Mouse (Mus musculus): ENCODE data around the gene Ppfibp1. TPM values are rescaled to one million over a fixed set of nuclear protein-coding genes. Genes with fewer than 3 reads are reported as not detected.

The Ppfibp1 gene
- total RNA-seq, 2 experiments from 2014 or later: 36.7 to 37.6 TPM

GRCm38 (mm10) chr6:146979115-146979744 lies 90.9 kb downstream of the Ppfibp1 start:
- DNase-seq: no peak
- intact Hi-C loops (cut with DNase I): no loop called here

GRCm38 (mm10) chr6:146979953-146980352 lies 91.7 kb downstream of the Ppfibp1 start:
- no peak for DNase-seq
- intact Hi-C loops (cut with DNase I): no loop called here

- intact Hi-C loops (cut with DNase I): no loop called here
- DNase-seq: no peak
These were observed 93.1 kb downstream of the Ppfibp1 start for GRCm38 (mm10) chr6:146981249-146981835.

DNA sequence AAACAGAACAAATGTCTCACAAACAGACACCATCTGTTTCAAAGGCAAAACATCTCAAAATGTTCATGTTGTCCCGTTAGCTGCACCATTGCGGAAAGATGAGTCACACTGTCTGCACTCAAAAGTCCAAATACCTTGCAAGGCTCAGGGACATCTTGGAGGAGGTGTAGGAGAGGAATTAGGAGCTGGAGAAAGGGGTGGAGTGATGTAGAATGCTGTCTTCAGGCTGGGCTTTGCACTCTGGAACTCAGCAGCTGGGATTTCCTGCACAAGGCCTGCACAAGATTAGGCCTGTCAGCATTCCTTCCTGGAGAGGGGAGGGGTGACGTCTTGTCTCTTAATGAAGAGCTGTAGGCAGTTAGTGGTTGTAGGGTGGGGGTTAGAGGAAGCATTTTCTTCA lies 96.3 kb downstream of the Ppfibp1 start:
- no peak for DNase-seq
- intact Hi-C loops (cut with DNase I): no loop called here

DNA sequence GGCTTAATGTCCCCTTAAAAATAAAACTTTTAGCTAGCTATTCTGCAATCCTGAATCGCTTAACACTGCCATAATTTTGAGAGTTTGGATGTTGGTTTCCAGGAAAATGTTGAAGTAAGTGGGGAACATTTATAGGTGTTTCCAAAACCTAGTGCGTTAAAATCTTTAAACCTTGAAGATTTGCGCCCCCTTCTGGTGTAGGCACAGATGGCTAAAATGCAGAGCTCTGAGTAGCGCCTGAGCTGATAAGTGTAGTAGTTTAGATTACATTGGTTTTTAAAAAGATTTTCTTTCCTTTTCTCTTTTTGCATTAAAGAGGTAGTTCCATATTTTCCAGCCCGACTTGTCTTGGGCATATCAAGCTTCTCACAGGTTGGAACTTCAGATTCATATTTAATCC lies 105.9 kb downstream of the Ppfibp1 start:
- DNase-seq: peak in 1 of 2 experiments; percentile 53
- intact Hi-C loops (cut with DNase I): loop anchor here (2.0 kb wide), 1 partner anchor 159 kb away; no protein-coding TSS in a partner anchor

DNA sequence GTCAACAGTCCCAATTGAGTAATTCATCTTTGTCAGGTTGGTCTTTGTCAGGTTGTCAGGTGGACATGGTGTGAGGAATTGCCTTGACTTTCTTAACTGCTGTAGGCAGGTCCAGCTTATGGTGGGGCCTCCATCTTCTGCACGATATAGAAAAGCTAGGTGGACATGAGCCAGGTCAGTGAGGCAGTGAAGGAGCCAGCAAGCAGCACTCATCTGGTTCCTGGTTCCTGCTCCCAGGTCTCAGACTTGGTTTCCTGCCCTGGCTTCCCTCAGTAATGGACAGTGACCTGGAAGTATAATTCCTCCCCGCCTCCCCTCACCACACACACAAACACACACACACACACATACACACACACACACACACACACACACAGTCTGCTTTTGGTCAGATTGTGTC lies 107.1 kb downstream of the Ppfibp1 start:
- intact Hi-C loops (cut with DNase I): loop anchor here (2.0 kb wide), 1 partner anchor 161 kb away; no protein-coding TSS in a partner anchor
- DNase-seq: no peak

- intact Hi-C loops (cut with DNase I): loop anchor here (2.0 kb wide), 1 partner anchor 161 kb away; no protein-coding TSS in a partner anchor
These were observed 107.6 kb downstream of the Ppfibp1 start for GRCm38 (mm10) chr6:146995878-146996277.

DNA sequence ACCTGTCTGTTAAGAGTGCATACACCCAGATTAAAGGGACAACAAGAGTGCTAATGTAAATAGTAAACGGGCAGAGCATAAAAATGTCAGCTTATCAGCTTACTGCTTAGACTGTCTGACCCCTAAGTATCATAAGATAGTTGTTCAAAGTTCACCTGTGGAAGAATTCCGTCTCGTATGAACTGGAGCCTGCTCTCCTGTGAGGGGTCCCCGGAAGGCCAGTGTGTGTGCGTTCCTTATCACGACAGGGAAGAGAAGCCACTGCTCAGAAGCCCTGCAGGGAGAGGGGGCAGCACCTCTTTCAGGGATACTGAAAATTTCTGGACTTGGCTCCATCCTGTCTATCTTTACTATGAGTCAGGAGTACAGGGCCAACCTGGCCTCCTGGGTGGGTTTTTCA lies 108.7 kb downstream of the Ppfibp1 start:
- DNase-seq: no peak
- intact Hi-C loops (cut with DNase I): no loop called here

More at GRCm38 (mm10) chr6:146995878-146996277, 107.6 kb downstream of the Ppfibp1 start:
- no peak for DNase-seq

DNA sequence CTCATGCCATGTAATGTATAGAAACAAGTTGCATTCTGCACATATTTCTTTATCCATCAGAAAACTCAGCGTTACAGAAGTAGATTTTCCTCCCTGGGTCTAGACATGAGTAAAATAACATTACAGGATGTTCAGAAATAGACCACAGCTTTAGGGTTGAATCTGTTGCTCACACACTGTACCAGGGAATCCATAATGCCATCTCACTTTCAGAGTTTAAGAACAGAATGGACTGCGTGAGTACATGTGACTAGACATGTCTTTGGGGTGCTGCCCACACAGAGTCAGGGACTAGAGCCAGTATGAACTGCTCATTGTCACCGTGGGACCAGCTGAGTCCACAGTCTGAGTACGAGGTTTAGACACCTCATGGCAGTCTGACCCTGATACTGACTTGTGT lies 110.4 kb downstream of the Ppfibp1 start:
- intact Hi-C loops (cut with DNase I): no loop called here
- no peak for DNase-seq

- no peak for DNase-seq
- intact Hi-C loops (cut with DNase I): no loop called here
These were observed 111.0 kb downstream of the Ppfibp1 start for GRCm38 (mm10) chr6:146999302-146999701.

DNA sequence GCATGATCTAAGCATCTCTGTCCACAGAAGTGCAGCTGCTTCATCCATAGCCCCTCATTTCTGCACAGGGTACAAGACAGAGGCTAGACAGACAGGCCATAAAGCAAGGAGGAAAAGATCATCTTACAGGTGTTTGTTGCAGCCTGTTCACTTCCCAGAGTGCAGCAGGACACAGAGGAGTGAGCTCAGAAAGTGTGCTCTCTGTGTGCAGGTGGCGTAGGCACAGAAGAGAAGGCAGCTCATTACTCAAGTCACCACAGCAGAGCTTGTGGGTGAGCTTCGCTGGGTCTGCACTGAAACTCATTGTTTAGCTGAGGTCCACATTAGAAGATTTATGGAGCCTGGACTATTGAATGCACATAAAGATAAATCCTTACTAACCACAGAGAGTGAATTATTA lies 111.5 kb downstream of the Ppfibp1 start:
- intact Hi-C loops (cut with DNase I): no loop called here

DNA sequence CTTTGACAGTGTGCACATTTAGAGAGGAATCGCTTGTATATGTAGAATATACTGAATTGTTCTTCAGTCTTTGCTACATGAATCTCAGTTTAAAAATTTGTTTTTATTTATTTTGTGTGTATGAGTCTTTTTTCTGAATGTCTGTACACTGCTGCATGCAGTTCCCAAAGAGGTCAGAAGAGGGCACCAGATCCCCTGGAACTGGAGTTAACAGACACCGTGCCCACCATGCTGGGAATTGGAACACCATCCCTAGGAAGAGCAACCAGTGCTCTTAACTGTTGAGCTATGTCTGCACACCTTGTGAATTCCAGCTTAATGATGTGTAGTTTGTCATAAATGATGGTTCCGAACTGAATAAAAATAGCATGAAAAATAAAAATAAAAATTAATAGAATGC lies 119.9 kb downstream of the Ppfibp1 start:
- intact Hi-C loops (cut with DNase I): loop anchor here (5.0 kb wide), 2 partner anchors 109 to 234 kb away; no protein-coding TSS in a partner anchor
- DNase-seq: peak; percentile 18 to 30

More for the DNA sequence above, 111.5 kb downstream of the Ppfibp1 start:
- no peak for DNase-seq

- intact Hi-C loops (cut with DNase I): no loop called here
- no peak for DNase-seq
These were observed 122.1 kb downstream of the Ppfibp1 start for GRCm38 (mm10) chr6:147010358-147010757.

DNA sequence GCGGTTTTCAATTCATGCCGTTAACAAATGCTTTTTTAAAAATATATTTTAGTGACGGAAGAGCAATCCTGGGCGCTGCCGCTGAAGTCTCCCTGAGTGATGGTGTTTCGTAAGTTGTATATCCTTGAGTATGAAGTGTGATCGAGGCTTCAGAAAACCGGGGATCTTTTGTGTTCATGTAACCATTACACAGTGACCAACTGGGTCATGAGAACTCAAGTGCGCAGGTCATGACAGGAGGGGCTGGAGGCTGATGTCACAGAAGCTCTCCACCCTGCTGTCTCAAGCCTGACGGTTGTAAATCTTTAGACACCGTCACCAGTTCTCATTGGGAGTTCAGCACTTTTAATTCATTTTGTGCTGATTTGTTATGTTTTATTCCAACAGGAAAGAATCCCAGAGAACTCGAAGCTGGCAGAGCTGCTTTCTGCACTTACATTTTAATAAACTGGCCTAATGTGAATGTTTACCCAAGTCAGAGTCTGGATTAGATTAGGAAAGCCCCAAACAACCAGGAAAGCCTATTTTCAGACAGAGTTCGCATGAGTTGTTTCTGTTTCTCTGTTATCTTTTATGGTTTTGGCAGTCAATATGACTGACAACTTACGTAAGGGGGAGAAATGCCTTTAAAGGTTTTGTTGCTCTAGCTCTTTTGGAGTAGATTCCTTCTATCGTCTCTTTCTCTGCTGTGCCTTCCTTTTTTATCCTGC lies 122.7 kb downstream of the Ppfibp1 start:
- intact Hi-C loops (cut with DNase I): no loop called here

GRCm38 (mm10) chr6:147011555-147011954 lies 123.3 kb downstream of the Ppfibp1 start:
- DNase-seq: no peak
- intact Hi-C loops (cut with DNase I): no loop called here

More for the DNA sequence above, 122.7 kb downstream of the Ppfibp1 start:
- no peak for DNase-seq

DNA sequence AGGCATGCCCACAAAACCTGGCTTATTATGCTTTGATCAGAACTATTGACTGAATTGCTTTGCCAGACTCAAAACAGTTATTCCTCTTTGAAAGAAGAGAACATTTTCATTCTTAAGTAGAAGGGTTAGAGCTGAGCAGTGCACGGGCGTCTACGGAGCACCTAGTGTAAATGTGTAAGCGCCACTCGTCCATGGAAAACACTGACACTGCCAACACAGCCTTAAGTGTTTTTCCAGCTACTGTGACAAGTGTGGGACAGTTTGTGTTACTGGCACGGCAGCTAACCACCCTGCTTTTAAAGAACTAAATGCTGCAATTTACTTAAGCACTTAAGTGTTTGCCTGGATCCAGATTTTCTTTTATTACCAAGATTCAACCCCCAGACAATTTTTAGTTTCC lies 123.7 kb downstream of the Ppfibp1 start:
- DNase-seq: no peak
- intact Hi-C loops (cut with DNase I): no loop called here

GRCm38 (mm10) chr6:147013546-147013945 lies 125.3 kb downstream of the Ppfibp1 start:
- no peak for DNase-seq
- intact Hi-C loops (cut with DNase I): no loop called here

DNA sequence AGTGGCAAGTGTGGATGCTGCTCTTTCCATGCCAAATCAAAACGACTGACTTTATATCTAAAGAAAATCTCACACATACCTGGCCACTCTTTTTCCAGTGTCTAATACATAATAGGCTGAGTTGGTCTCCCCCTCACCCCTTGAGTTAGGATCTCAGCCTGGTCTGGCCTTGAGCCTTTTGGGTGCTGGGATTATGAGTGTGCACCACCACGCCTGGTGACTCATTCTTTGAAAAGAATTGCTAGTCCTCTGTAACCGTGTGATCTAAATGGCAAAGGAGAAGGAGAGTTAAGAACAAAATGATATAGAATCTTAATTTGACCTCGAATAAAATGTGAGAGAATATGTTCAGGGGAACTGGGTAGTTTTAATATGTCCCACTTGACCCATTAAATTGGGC lies 129.6 kb downstream of the Ppfibp1 start:
- DNase-seq: no peak
- intact Hi-C loops (cut with DNase I): no loop called here

DNA sequence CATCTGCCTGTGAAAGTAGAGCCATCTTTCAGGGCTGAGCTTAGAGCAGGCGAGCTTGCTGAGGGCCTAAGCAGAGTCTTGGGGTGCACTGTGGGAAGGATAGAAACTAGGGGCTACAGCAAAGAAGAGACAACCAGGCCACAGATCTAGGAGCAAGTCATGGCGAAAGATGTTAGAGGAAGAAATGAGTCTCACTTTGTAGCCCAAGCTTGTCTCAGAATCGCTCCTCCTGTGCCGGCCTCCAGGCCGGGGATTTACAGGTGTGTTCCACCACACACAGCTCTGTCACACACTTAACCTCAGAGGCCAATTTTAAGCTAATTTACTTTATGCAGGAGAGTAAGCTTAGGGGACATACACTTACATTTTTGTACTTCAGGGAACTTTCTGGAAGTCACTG lies 130.1 kb downstream of the Ppfibp1 start:
- intact Hi-C loops (cut with DNase I): no loop called here
- DNase-seq: no peak

DNA sequence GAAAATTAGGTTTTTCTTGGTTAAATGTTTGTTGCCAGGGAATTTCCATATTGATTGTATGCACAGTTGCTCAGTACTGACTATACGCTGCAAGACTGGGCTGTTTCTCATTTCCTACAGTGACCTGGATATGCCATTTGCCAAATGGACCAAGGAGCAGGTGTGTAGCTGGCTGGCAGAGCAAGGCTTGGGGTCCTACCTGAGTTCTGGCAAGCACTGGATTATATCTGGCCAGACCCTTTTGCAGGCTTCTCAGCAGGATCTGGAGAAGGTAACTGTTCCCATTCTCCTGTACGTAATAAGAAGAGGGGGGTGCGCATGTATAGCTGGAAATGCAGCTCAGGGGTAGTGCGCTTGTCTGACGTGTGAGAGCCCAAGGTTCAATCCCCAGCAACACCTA lies 132.9 kb downstream of the Ppfibp1 start:
- DNase-seq: no peak
- intact Hi-C loops (cut with DNase I): no loop called here

- intact Hi-C loops (cut with DNase I): no loop called here
- DNase-seq: no peak
These were observed 134.3 kb downstream of the Ppfibp1 start for GRCm38 (mm10) chr6:147022375-147023132.

Data from gastrocnemius, postnatal 36 days (tissue).